ENCODE assay signal across 15 mouse cellular contexts in the genomic region with DNA sequence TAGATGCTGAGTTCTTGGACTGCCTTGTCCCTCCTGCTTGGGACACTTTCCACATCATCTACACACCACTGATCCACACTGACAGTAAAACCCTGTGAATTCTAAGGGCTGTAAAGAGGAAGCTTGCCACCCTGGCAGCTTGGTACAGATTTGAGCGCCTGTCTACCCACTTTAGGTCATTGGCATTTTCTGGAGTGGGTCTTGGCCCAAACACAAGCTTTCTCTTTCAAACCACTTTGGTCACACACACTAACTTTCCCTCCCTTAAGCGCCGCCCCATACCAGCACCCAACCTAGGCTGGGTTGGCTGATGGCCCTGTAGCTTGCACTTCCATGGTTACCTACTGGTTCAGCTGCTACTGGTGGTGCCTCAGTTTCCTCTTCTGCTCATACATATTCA. TPM values are rescaled to one million over a fixed set of nuclear protein-coding genes. Genes with fewer than 3 reads are reported as not detected.
DNase-seq lines count a peak whose midpoint lies in the region; ATAC-seq lines count a peak whose summit lies in the region.
"Had no signal": no experiment of that assay in that cellular context is flagged by ENCODE, and none has a peak within 500 bp of the region (broad histone marks: within the 10 kb centered on the region; RNA-seq: fewer than 3 reads in every experiment).

No protein-coding gene starts in this region.

- WGBS in forebrain, embryonic 11.5 days: 75% methylated on average over 3 of the region's 3 CpGs
- WGBS in forebrain, embryonic 12.5 days: 91% methylated on average over 3 of the region's 3 CpGs
- WGBS in hindbrain, embryonic 14.5 days: 77% methylated on average over 3 of the region's 3 CpGs
- 79% methylated on average over 3 of the region's 3 CpGs for WGBS in hindbrain, embryonic 10.5 days
- WGBS in midbrain, embryonic 12.5 days: 84% methylated on average over 3 of the region's 3 CpGs
- WGBS in midbrain, embryonic 11.5 days: 87% methylated on average over 3 of the region's 3 CpGs
- WGBS in neural tube, embryonic 15.5 days: 77% methylated on average over 3 of the region's 3 CpGs

- no peak overlapping the region for H3K4me2 ChIP-seq in forebrain, embryonic 11.5 days (ENCODE audit: low read depth, low read length, severe bottlenecking)
- no peak overlapping the region for H3K4me2 ChIP-seq in forebrain, embryonic 12.5 days
- no peak overlapping the region for H3K4me2 ChIP-seq in hindbrain, embryonic 14.5 days (replicated peaks)
- no peak overlapping the region for H3K4me2 ChIP-seq in midbrain, embryonic 12.5 days (replicated peaks)
- H3K4me2 ChIP-seq in midbrain, embryonic 11.5 days: no peak overlapping the region
- H3K4me2 ChIP-seq in neural tube, embryonic 15.5 days: no peak overlapping the region

- no peak overlapping the region for H3K4me3 ChIP-seq in forebrain, embryonic 11.5 days (ENCODE audit: low read depth, low read length)
- no peak overlapping the region for H3K4me3 ChIP-seq in forebrain, embryonic 12.5 days (replicated peaks)
- H3K4me3 ChIP-seq in hindbrain, embryonic 14.5 days (replicated peaks; ENCODE audit: low read length): no peak overlapping the region
- no peak overlapping the region for H3K4me3 ChIP-seq in hindbrain, embryonic 10.5 days
- H3K4me3 ChIP-seq in midbrain, embryonic 12.5 days: no peak overlapping the region
- H3K4me3 ChIP-seq in midbrain, embryonic 11.5 days (ENCODE audit: low read depth, low read length): no peak overlapping the region
- H3K4me3 ChIP-seq in neural tube, embryonic 15.5 days (replicated peaks): no peak overlapping the region

- H3K9ac ChIP-seq in forebrain, embryonic 11.5 days (ENCODE audit: low read length): no peak overlapping the region
- H3K9ac ChIP-seq in forebrain, embryonic 12.5 days: no peak overlapping the region
- no peak overlapping the region for H3K9ac ChIP-seq in hindbrain, embryonic 14.5 days
- no peak overlapping the region for H3K9ac ChIP-seq in midbrain, embryonic 12.5 days (replicated peaks)
- no peak overlapping the region for H3K9ac ChIP-seq in midbrain, embryonic 11.5 days (ENCODE audit: low read length)
- H3K9ac ChIP-seq in neural tube, embryonic 15.5 days (replicated peaks): no peak overlapping the region

- no peak for ATAC-seq in forebrain, embryonic 11.5 days (replicated peaks; ENCODE audit: low FRiP score)
- ATAC-seq in forebrain, embryonic 12.5 days (ENCODE audit: low FRiP score): no peak
- peak; percentile 26; the same call in 1 of the 2 replicates for ATAC-seq in hindbrain, embryonic 14.5 days (ENCODE audit: low FRiP score)
- ATAC-seq in midbrain, embryonic 12.5 days (ENCODE audit: low FRiP score, low read depth): 0 out of 2 replicates have a peak, but pooled peaks have one; percentile 27
- no peak for ATAC-seq in midbrain, embryonic 11.5 days (ENCODE audit: low FRiP score)
- ATAC-seq in neural tube, embryonic 15.5 days (ENCODE audit: low FRiP score): peak; percentile 29

- no peaks in the 10 kb centered on the region for H3K9me3 ChIP-seq in forebrain, embryonic 11.5 days (ENCODE audit: control insufficient read depth, low read length)
- no peaks in the 10 kb centered on the region for H3K9me3 ChIP-seq in forebrain, embryonic 12.5 days
- H3K9me3 ChIP-seq in hindbrain, embryonic 14.5 days (ENCODE audit: control insufficient read depth, low read length): no peaks in the 10 kb centered on the region
- no peaks in the 10 kb centered on the region for H3K9me3 ChIP-seq in hindbrain, embryonic 10.5 days
- H3K9me3 ChIP-seq in midbrain, embryonic 12.5 days: no peaks in the 10 kb centered on the region
- H3K9me3 ChIP-seq in midbrain, embryonic 11.5 days (ENCODE audit: control insufficient read depth, low read length): no peaks in the 10 kb centered on the region
- H3K9me3 ChIP-seq in neural tube, embryonic 15.5 days (replicated peaks): no peaks in the 10 kb centered on the region
- H3K9me3 ChIP-seq: heart, embryonic 13.5 days; limb, embryonic 12.5 days; liver, embryonic 12.5 days had no signal

- H3K27ac ChIP-seq in forebrain, embryonic 11.5 days (ENCODE audit: low read depth, low read length): no peak overlapping the region
- H3K27ac ChIP-seq in forebrain, embryonic 12.5 days: no peak overlapping the region
- H3K27ac ChIP-seq in hindbrain, embryonic 14.5 days: no peak overlapping the region
- no peak overlapping the region for H3K27ac ChIP-seq in hindbrain, embryonic 10.5 days
- H3K27ac ChIP-seq in midbrain, embryonic 12.5 days (replicated peaks): no peak overlapping the region
- H3K27ac ChIP-seq in midbrain, embryonic 11.5 days (ENCODE audit: low read depth, low read length): no peak overlapping the region
- H3K27ac ChIP-seq in neural tube, embryonic 15.5 days (replicated peaks): no peak overlapping the region
- H3K27ac ChIP-seq: heart, embryonic 13.5 days; limb, embryonic 12.5 days; liver, embryonic 12.5 days had no signal

- H3K4me1 ChIP-seq in forebrain, embryonic 11.5 days (replicated peaks; ENCODE audit: control insufficient read depth, insufficient read depth, low read length): no peaks in the 10 kb centered on the region
- H3K4me1 ChIP-seq in forebrain, embryonic 12.5 days: peaks cover 3% of the 10 kb centered on the region; the same call in 1 of the 2 replicates
- H3K4me1 ChIP-seq in hindbrain, embryonic 14.5 days (replicated peaks; ENCODE audit: control insufficient read depth, insufficient read depth, low read length): no peaks in the 10 kb centered on the region
- H3K4me1 ChIP-seq in hindbrain, embryonic 10.5 days (replicated peaks): peaks cover 13% of the 10 kb centered on the region
- 0 out of 2 replicates have a peak, but pooled peaks cover 2% of the 10 kb centered on the region for H3K4me1 ChIP-seq in midbrain, embryonic 12.5 days
- no peaks in the 10 kb centered on the region for H3K4me1 ChIP-seq in midbrain, embryonic 11.5 days (ENCODE audit: control insufficient read depth, insufficient read depth, low read length)
- H3K4me1 ChIP-seq in neural tube, embryonic 15.5 days: peaks cover 14% of the 10 kb centered on the region
- H3K4me1 ChIP-seq: limb, embryonic 12.5 days had no signal

- DNase-seq in forebrain, embryonic 11.5 days (ENCODE audit: low spot score): peak; percentile 45
- no peak for DNase-seq in hindbrain, embryonic 14.5 days (ENCODE audit: low spot score)
- DNase-seq in hindbrain, embryonic 10.5 days (ENCODE audit: low spot score): no peak
- DNase-seq in midbrain, embryonic 11.5 days (ENCODE audit: low spot score, missing footprints): no peak
- DNase-seq in layer of hippocampus, adult 11-12 months (ENCODE audit: low spot score): no peak
- DNase-seq: adrenal gland, adult 8-10 months had no signal

- no peaks in the 10 kb centered on the region for H3K27me3 ChIP-seq in forebrain, embryonic 11.5 days (ENCODE audit: control insufficient read depth, insufficient read depth, low read length)
- H3K27me3 ChIP-seq in forebrain, embryonic 12.5 days: 0 out of 2 replicates have a peak, but pooled peaks cover 3% of the 10 kb centered on the region
- no peaks in the 10 kb centered on the region for H3K27me3 ChIP-seq in hindbrain, embryonic 14.5 days (ENCODE audit: control insufficient read depth, insufficient read depth, low read length)
- no peaks in the 10 kb centered on the region for H3K27me3 ChIP-seq in hindbrain, embryonic 10.5 days (ENCODE audit: insufficient read depth, poor library complexity, severe bottlenecking)
- peaks cover 9% of the 10 kb centered on the region; the same call in 1 of the 2 replicates for H3K27me3 ChIP-seq in midbrain, embryonic 12.5 days
- H3K27me3 ChIP-seq in midbrain, embryonic 11.5 days (ENCODE audit: control insufficient read depth, insufficient read depth, low read length): no peaks in the 10 kb centered on the region
- no peaks in the 10 kb centered on the region for H3K27me3 ChIP-seq in neural tube, embryonic 15.5 days (replicated peaks)
- H3K27me3 ChIP-seq: heart, embryonic 13.5 days; limb, embryonic 12.5 days; liver, embryonic 12.5 days had no signal

- no peaks in the 10 kb centered on the region for H3K36me3 ChIP-seq in forebrain, embryonic 11.5 days (ENCODE audit: control insufficient read depth, insufficient read depth, low read length)
- H3K36me3 ChIP-seq in forebrain, embryonic 12.5 days (replicated peaks): no peaks in the 10 kb centered on the region
- no peaks in the 10 kb centered on the region for H3K36me3 ChIP-seq in hindbrain, embryonic 14.5 days (replicated peaks; ENCODE audit: control insufficient read depth, insufficient read depth)
- H3K36me3 ChIP-seq in hindbrain, embryonic 10.5 days: no peaks in the 10 kb centered on the region
- no peaks in the 10 kb centered on the region for H3K36me3 ChIP-seq in midbrain, embryonic 12.5 days
- H3K36me3 ChIP-seq in midbrain, embryonic 11.5 days (ENCODE audit: control insufficient read depth, insufficient read depth, low read length): no peaks in the 10 kb centered on the region
- no peaks in the 10 kb centered on the region for H3K36me3 ChIP-seq in neural tube, embryonic 15.5 days
- H3K36me3 ChIP-seq: heart, embryonic 13.5 days; limb, embryonic 12.5 days; liver, embryonic 12.5 days had no signal

RNA-seq across cellular contexts. Expression of a gene that starts 55.6 kb away (rescaled TPM):
- not detected in 2 replicates for polyA plus RNA-seq in forebrain, embryonic 11.5 days (2014; fragmentation: Nextera tagmentation; extraction: Ambion mirVana)
- not detected in 2 replicates for polyA plus RNA-seq in forebrain, embryonic 12.5 days (2016; fragmentation: Nextera tagmentation; extraction: Ambion mirVana)
- 0.93 and 1.1 TPM in 2 replicates for polyA plus RNA-seq in hindbrain, embryonic 14.5 days (2014; fragmentation: Nextera tagmentation; extraction: Ambion mirVana)
- not detected in 2 replicates for polyA plus RNA-seq in hindbrain, embryonic 10.5 days (2016; fragmentation: Nextera tagmentation; extraction: Ambion mirVana)
- polyA plus RNA-seq in midbrain, embryonic 12.5 days (2016; fragmentation: Nextera tagmentation; extraction: Ambion mirVana): 0.10 and 0.18 TPM in 2 replicates
- polyA plus RNA-seq in midbrain, embryonic 11.5 days (2014; fragmentation: Nextera tagmentation; extraction: Ambion mirVana): not detected in 2 replicates
- 0.59 and 1.6 TPM in 2 replicates for polyA plus RNA-seq in neural tube, embryonic 15.5 days (2015; fragmentation: Nextera tagmentation; extraction: Ambion mirVana)
- polyA plus RNA-seq: embryonic facial prominence, embryonic 11.5 days; kidney, embryonic 14.5 days; limb, embryonic 12.5 days; liver, embryonic 12.5 days; neural tube, embryonic 11.5 days had no signal

Comparison
In these comparisons a context has a peak if more than half of its experiments do, and no peak if none do; other contexts are left out.
1. ATAC-seq: peak in hindbrain, embryonic 14.5 days (single experiment), midbrain, embryonic 12.5 days (single experiment) and neural tube, embryonic 15.5 days (single experiment); none in forebrain, embryonic 11.5 days (single experiment), forebrain, embryonic 12.5 days (single experiment) and midbrain, embryonic 11.5 days (single experiment).